Mouse (Mus musculus) adrenal gland, adult (tissue): ENCODE data around the gene Tas1r1.

ENCODE experiments used
- DNase-seq, 2 experiments: peaks; one replicate each; pipeline ENCODE4 v3.0.0; 2022 to 2023; ENCODE audit warnings: low spot score in 1 of 2; ENCODE audit not compliant: inconsistent age in 2 of 2

Tas1r1 gene

GRCm38 (mm10) chr4:152010707-152011134 is 27.6 kb downstream of the Tas1r1 start:
- peak; percentile 40 to 81 for DNase-seq

- peak; percentile 70 to 89 for DNase-seq
Observed at GRCm38 (mm10) chr4:152010091-152010706, 28.2 kb downstream of the Tas1r1 start.

DNA sequence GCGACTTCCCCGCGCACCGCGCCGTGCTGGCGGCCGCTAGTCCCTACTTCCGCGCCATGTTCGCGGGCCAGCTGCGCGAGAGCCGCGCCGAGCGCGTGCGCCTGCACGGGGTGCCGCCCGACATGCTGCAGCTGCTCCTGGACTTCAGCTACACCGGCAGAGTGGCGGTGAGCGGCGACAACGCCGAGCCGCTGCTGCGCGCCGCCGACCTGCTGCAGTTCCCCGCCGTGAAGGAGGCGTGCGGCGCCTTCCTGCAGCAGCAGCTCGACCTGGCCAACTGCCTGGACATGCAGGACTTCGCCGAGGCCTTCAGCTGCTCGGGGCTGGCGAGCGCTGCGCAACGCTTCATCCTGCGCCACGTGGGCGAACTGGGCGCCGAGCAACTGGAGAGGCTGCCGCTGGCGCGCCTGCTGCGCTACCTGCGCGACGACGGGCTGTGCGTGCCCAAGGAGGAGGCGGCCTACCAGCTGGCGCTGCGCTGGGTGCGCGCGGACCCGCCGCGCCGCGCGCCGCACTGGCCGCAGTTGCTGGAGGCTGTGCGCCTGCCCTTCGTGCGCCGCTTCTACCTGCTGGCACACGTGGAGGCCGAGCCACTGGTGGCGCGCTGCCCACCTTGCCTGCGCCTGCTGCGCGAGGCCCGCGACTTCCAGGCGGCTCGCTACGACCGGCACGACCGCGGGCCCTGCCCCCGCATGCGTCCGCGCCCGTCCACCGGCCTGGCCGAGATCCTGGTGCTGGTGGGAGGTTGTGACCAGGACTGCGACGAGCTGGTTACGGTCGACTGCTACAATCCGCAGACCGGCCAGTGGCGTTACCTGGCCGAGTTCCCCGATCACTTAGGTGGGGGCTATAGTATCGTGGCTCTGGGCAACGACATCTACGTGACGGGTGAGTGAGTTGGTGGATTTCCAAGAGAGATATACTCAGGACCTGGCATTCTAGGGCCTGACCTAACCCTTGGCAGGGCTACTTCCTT is 29.0 kb downstream of the Tas1r1 start:
- peak in 1 of 2 experiments; percentile 77 for DNase-seq

DNA sequence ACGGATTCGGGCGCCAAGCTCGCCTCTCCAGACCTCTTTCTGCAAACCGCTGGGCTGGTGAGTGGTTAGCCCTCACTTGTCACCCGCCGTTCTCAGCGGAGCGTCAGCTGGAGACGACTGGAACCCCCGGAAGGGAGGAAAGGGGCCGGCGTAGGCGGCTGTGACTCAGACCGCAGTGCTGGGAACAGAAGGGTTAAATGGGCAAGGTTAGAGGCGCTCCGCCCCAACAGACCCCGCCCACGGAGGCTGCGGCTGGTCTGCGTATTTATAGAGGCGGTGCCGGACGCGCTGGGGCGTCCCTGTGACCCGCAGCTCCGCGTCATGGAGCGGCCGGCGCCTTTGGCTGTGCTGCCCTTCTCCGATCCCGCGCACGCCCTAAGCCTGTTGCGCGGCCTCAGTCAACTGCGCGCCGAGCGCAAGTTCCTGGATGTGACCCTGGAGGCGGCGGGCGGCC is 29.7 kb downstream of the Tas1r1 start, which contains the start of gene Klhl21:
Klhl21 (plus strand) TSS at position 182 of the 454 bp plus-strand sequence.
- peak; percentile 96 to 98 for DNase-seq

- DNase-seq, result peak in 1 of 2 experiments; percentile 43
Observed at GRCm38 (mm10) chr4:152008148-152008500, 30.2 kb downstream of the Tas1r1 start.

- peak in 1 of 2 experiments; percentile 24 for DNase-seq
Observed at GRCm38 (mm10) chr4:152007481-152008147, 30.8 kb downstream of the Tas1r1 start.

DNA sequence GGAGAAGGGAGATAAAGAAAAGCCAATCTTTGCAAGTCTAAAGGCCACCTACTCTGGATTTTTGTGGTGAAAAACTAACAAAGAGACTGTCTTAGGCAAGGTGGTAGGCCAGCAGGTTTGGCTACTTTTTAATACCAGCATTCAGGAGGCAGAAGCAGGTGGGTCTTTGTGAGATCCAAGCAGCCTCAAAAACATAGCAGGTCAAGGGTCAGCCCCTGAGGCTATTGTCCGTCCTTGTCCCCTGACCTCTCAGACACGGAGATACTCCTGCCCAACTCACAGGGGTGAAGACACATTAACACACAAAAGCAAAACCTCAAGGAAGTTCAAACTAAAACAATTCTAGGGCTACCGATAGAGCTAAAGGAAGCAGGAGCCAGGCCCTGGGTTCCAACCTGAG is 31.6 kb downstream of the Tas1r1 start:
- DNase-seq, result peak in 1 of 2 experiments; percentile 9

DNA sequence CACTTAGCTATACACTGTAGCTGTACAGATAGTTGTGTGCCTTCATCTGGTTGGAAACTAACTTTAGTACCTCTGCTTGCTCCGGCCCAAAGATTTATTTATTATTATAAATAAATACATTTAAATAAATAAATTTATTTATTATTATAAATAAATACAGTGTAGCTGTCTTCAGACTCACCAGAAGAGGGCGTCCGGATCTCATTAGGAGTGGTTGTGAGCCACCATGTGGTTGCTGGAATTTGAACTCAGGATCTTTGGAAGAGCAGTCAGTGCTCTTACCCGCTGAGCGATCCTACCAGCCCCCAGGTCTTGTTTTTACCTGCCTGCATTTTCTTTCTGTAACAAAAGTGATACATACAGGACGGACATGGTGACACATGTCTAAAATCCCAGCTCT is 32.2 kb downstream of the Tas1r1 start:
- peak in 1 of 2 experiments; percentile 14 for DNase-seq

- DNase-seq, result no peak
Observed at GRCm38 (mm10) chr4:152002063-152002462, 36.3 kb downstream of the Tas1r1 start.

- DNase-seq, result no peak
Observed at GRCm38 (mm10) chr4:152001335-152001734, 37.0 kb downstream of the Tas1r1 start.

DNA sequence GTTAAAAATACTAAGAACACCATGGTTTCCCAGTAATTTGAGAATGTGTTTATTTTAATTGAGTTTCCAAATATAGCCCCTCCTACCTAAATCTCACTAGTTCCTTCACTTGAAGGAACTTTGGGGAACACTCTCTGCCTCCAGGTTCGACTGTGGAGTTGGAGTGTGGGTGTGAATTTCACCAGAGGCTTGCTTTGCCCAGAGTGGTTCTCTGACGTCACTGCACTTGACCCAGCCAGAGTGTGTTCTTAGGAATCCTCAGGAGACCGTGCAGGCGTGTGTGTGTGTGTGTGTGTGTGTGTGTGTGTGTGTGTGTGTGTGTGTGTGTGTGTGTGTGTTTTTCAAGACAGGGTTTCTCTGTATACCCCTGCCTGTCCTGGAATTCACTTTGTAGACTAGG is 37.5 kb downstream of the Tas1r1 start:
- DNase-seq, result peak in 1 of 2 experiments; percentile 9

DNA sequence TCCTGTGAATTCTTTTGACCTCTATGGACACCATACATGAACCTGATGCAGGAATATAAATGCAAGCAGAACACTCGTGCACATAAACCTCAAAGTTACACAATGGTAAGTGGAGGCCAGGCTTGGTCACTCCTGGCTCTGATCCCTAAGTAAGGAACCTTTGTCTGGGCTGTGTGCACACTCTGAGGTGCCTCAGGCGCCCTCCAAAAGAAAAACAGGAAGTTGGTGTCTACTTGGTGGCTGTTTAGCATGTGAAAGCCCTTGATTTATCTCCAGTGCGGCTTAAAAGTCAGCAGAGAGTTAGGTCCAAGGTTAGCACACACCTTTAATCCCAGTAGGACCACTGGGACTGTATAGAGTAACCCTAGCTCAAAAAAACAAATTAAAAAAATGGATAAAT is 38.9 kb downstream of the Tas1r1 start:
- DNase-seq, result no peak

DNA sequence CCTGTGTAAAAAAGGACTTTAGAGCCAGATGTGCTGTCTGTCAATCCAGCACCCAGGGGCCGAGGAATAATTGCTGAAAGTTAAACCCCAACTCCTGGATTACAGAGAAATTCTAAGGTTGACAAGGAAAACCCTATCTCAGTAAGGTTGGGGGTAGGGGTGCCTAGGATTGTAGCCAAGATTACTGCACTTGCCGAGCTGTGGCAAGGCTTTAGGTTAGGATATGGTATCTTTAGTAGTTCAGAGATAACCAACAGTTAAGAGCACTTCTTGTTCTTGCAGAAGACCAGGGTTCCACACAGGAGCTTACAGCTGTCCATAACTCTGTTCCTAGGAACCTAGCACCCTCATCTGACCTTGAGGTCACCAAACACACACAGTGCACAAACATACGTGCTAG is 40.7 kb downstream of the Tas1r1 start:
- DNase-seq, result peak in 1 of 2 experiments; percentile 6

DNA sequence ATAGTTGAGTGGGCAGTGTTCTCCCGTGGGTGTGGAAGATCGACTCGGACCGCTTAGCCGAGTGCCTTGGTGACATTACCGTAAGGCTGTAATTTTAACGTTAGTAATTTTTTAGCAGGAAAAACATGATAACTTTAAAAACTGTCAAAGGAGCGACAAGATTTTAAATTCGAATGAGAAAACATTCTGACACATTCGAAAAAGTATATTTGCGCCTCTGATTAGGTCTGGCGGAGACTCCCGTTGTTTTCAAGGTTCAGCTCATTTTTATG is 41.5 kb downstream of the Tas1r1 start:
- DNase-seq, result no peak

DNA sequence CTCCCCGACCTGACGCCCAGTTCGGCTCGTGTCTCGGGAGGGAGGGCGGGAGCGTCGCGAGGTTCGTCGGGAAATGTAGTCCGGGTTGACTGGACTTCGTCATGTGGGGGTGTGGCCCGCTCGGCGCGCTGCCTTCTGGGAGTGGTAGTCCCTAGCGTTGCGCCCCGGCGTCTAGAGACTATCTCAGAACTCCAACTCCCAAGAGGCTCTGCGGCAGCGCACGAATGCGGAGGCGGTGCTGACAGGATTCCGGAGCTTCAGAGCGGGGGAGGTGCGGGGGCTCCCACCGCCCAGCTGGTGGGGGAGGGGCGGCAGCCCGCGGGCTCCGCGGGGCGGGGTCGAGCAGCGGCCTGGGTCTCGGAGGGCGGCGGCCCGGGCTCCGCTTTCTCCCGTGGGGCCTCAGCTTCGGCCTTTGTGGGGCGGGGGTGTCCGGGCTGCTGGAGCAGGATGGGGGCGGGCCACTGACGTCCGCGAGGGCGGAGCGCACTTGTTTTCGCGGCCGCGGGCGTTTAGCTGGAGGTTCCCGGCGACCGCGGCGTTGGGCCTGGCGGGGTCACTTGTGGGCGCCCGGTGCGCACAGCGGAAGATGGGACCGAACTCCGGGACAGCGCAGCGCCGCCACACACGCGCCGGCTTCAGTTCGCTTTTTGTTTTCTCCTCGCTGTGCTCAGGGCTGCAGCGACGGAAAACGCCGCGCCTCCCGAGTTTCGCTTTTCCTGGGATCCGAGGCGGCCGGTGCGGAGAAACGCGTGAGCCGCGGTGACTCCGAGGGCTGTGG is 42.0 kb downstream of the Tas1r1 start, which contains the start of gene Phf13:
Phf13 (minus strand) TSS at position 86 of the 778 bp plus-strand sequence.
- DNase-seq, result peak; percentile 99

DNA sequence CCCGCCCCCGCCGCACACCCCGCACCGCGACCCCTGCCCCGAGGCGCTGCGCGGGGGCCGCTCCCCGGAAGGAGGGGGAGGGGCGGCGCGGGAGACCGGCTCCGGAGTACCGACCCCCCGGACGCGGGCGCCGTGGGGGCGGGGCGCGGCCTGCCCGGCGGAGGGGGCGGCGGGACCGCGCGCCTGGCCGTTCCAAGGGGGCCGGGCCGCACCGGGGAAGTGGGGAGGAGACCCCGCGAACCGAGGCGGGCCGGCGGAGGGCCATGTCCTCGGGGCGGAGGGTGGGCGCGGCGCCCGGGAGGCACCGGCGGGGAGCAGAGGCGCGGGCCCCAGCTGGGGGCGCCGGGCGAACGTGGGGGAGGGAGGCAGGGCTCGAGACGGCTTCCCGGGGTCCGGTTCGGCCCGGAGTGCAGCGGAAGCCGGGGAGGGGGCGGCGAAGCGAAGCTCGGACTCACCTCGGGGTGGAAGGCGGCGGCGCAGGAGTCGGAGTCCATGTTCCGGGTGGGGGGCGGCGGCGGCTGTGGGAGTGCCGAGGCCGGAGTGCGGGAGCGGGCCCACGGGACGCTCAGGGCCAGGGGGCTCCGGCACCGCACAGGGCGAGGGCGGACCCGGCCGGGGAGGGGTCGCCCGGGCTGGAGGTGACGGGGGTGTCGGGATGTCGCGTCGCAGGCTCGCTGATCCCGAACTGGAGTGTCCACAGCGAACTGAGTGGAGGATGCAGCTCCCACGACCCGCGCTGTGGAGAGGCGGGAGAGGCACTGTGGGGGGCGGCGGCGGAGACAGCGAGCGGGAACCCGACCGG is 42.8 kb downstream of the Tas1r1 start:
- no peak for DNase-seq

DNA sequence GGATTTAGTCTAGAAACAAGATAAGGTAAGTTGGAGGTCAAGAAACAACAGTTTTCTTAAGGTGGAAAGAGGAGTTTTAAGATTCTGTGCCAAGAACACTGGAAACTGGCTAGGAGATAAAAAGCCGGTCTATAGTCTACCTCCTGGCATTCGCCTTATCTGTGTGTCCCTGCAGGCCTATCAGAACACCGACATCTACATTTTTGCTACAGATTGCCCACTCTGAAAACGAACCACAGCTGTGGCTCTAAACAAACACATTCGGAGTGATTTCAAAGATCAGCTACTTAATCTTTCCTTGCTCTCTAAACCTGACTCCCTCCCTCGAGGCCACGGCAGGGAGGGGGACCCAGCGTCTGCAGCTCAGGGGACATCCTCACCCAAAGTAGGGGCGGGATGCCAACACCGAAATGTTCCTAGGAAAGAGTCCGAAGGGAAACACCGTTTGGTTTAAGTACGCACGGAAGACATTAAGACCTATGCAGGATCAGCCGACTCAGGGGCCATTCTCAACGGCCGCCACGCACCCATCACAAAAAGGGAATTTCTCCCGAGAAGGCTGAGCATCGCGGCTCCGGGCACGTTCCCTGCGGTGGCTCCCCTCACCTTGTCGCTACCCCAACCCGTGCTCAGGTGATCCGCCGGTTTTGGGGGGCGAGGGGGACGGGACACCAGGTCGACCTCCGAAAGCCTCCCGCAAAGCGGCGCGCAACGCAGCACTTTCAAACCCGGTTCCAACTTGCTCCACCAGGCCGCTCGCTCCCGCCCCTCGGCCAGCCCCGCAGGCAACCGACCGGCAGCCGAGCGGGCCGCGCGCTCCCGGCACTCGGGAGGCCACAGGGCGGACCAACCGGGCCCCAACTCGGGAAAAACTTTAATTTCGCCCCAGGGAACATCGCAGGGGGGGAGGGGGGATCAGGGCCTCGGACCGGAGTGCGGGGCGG is 43.9 kb downstream of the Tas1r1 start:
- peak; percentile 67 to 83 for DNase-seq

GRCm38 (mm10) chr4:151993035-151993434 is 45.3 kb downstream of the Tas1r1 start:
- DNase-seq, result no peak

- no peak for DNase-seq
Observed at GRCm38 (mm10) chr4:151992091-151992490, 46.3 kb downstream of the Tas1r1 start.
